Mouse (Mus musculus) C2C12 (cell line): ENCODE data around the gene Pdss2. TPM values are rescaled to one million over a fixed set of nuclear protein-coding genes. Genes with fewer than 3 reads are reported as not detected.

Experiments used
- H3K27me3 ChIP-seq: one replicate; pipeline ENCODE4 v1.6.1; 2011; ENCODE audit not compliant: control insufficient read depth, insufficient read depth, insufficient read length
- H3K36me3 ChIP-seq: one replicate; pipeline ENCODE4 v1.6.1; 2011; ENCODE audit not compliant: control insufficient read depth, insufficient read depth
- H3K4me3 ChIP-seq: one replicate; pipeline ENCODE4 v1.5.1; 2011; ENCODE audit warnings: mild to moderate bottlenecking, control low read depth; ENCODE audit not compliant: poor library complexity, insufficient read depth, severe bottlenecking
- H3K79me2 ChIP-seq: one replicate; pipeline ENCODE4 v1.6.1; 2011; ENCODE audit not compliant: control insufficient read depth, insufficient read depth
- H3K79me3 ChIP-seq: one replicate; pipeline ENCODE4 v1.6.1; 2011; ENCODE audit warnings: low read depth, control low read depth
- H3ac ChIP-seq: one replicate; pipeline ENCODE3; 2011; ENCODE audit warnings: low read depth; ENCODE audit not compliant: control insufficient read depth, insufficient read length
- CEBPB ChIP-seq: IDR thresholded peaks from one replicate; pipeline ENCODE4 v1.6.1; 2011; ENCODE audit warnings: low read depth, mild to moderate bottlenecking, control low read depth, moderate library complexity
- CTCF ChIP-seq: IDR thresholded peaks from one replicate; pipeline ENCODE4 v1.5.1; 2011; ENCODE audit not compliant: control insufficient read depth, insufficient read depth, insufficient read length
- FOSL1 ChIP-seq: IDR thresholded peaks from one replicate; pipeline ENCODE4 v1.8.0; 2011; ENCODE audit warnings: mild to moderate bottlenecking, low read length; ENCODE audit not compliant: poor library complexity, insufficient read depth, severe bottlenecking
- MAX ChIP-seq: IDR thresholded peaks from one replicate; pipeline ENCODE4 v1.6.1; 2011; ENCODE audit warnings: mild to moderate bottlenecking, control low read depth
- MYOD1 ChIP-seq: IDR thresholded peaks from one replicate; pipeline ENCODE4 v1.6.1; 2011; ENCODE audit warnings: low read depth; ENCODE audit not compliant: control insufficient read depth, insufficient read length
- MYOG ChIP-seq: IDR thresholded peaks from one replicate; pipeline ENCODE4 v1.6.1; 2011; ENCODE audit not compliant: control insufficient read depth, insufficient read length; ENCODE audit errors: extremely low read depth
- USF1 ChIP-seq: IDR thresholded peaks from one replicate; pipeline ENCODE4 v1.6.1; 2011; ENCODE audit warnings: low read depth, mild to moderate bottlenecking, control low read depth, moderate library complexity
- polyA plus RNA-seq: library from polyadenylated mRNA; unstranded; fragments of >200 nt; fragmentation: generic; extraction: Trizol; gene quantifications from one replicate; pipeline ENCODE4 v1.2.1, GENCODE M21; 2012; ENCODE audit warnings: missing spikeins

Gene Pdss2
- polyA plus RNA-seq, 1 experiment: 7.5 TPM

DNA sequence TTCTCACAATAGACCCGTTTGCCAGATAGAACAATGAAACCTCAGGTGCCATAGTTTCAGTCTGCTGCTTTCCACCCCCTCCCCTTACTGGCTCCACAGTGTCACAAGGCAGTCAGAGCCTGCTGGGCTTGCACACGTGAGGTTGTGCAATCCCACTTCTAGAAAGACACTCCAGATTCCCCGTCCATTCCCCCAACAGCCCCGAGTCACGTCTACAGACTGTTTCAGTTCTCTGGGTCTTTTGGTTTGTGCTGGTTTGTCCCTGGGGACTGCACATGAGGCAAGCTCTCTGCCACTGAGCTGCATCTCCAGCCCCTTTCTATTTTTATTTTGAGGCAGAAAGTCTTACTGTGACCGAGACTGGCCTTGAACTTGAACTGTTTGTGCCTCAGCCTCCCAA is 196.1 kb downstream of the Pdss2 start:
- Histone ChIP-seq H3K79me2 (no peaks in the 10 kb centered on the region), H3K27me3 (no peaks in the 10 kb centered on the region), H3K36me3 (no peaks in the 10 kb centered on the region), H3ac (no peak overlapping the region), H3K79me3 (no peaks in the 10 kb centered on the region), H3K4me3 (no peak overlapping the region)
- TF ChIP-seq CEBPB: no peak
- no peak for TF ChIP-seq MAX
- no peak for TF ChIP-seq CTCF
- no peak for TF ChIP-seq FOSL1
- no peak for TF ChIP-seq MYOD1
- no peak for TF ChIP-seq USF1

DNA sequence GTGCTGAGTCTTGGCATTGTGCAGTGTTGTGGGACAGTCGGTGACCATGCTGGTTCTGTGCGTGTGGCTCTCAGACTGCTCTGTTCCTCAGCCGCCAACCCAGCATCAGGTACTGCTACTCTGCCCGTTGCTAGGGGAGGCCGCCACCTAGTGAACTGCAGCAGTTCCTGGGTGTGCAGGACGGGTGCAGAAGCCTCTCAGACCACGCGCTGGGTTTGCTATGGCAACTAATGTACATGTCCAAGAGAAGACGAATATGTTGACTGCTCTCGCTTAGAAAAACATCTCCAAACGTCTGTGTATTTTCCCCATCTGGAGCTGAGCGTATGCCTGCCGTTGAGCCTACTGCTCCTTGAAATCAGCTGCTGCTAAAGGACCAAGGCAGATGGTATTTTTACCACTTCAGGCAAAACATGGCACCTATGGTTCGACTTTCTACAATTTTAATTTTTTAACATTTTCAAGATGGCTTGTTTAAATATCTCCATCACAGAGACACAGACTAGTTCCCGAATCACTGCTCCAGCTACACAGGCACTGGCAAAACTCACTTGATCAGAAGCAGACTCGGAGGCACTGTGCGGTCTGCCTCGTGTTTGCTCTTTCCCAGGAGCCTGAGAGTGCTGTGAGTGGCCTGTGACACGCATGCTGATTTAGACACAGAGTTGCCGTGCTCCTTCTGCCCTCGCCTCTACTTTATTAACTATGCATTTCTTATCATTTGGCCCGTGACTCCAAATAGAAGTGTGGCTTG is 199.6 kb downstream of the Pdss2 start:
- no peak overlapping the region for H3K4me3 ChIP-seq
- H3ac ChIP-seq: no peak overlapping the region
- H3K36me3 ChIP-seq: no peaks in the 10 kb centered on the region
- H3K79me2 ChIP-seq: no peaks in the 10 kb centered on the region
- H3K79me3 ChIP-seq: no peaks in the 10 kb centered on the region
- TF ChIP-seq MYOG: no peak
- H3K27me3 ChIP-seq: no peaks in the 10 kb centered on the region

DNA sequence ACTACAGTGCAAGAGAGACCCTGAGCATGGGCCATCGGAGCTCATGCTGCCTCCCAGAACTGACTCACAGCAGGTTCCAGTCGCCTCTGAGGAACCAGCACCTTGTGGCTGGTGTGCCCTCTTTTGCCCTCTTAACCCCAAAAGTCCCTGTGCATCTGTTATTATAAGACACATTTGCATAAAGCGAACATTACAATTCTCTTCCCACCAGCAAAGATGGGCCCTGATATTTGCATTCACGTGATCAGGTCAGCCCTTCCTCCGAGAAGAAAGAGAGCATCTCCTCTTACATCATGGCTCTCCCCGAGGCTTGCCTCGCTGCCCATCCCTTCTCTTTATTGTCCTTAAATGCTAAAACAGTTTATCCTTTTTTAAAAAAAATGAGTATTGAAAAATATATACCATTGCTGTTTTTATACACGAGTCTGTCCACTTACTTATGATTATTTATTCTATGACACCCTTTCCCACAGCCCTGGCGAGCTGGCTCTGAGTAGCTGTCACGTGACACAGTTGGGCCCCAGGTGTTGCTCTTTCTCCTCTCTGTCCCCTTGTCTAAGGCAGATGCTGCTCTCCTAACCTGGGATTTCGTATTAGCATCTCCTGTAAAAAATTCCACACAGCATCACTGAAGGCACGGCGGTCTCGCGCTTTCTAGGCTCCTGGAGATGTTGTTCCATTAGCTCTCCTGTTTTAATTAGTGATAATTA is 200.9 kb downstream of the Pdss2 start:
- TF ChIP-seq FOSL1: no peak
- no peak for TF ChIP-seq USF1
- no peak for TF ChIP-seq MYOG
- no peak for TF ChIP-seq CTCF
- no peak for TF ChIP-seq CEBPB
- no peak for TF ChIP-seq MYOD1
- TF ChIP-seq MAX: no peak
- no peaks in the 10 kb centered on the region for H3K27me3 ChIP-seq
- no peak overlapping the region for H3ac ChIP-seq
- no peak overlapping the region for H3K4me3 ChIP-seq
- H3K79me2 ChIP-seq: no peaks in the 10 kb centered on the region
- H3K79me3 ChIP-seq: no peaks in the 10 kb centered on the region
- H3K36me3 ChIP-seq: no peaks in the 10 kb centered on the region

DNA sequence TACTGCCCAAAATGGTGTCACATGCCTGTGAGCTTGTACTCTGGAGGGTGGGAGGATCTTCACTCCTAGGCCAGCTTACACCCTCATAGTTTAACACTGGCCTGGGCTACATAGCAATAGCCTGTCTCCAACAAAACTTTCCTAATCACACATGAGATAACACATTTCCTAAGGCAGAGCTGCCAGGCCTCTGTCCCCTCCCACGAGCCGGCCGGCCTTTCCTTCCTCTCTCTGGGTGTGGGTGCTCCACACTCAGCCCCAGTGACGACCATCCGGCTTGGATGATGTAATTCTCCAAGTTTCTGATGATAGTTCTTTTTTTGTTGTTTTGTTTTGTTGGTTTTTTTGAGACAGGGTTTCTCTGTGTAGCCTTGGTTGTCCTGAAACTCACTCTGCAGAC is 203.3 kb downstream of the Pdss2 start:
- no peaks in the 10 kb centered on the region for H3K36me3 ChIP-seq
- H3K27me3 ChIP-seq: no peaks in the 10 kb centered on the region
- H3K79me3 ChIP-seq: no peaks in the 10 kb centered on the region
- no peaks in the 10 kb centered on the region for H3K79me2 ChIP-seq
- TF ChIP-seq MAX (no peak), FOSL1 (no peak), CEBPB (no peak), CTCF (no peak), MYOG (no peak), USF1 (no peak), MYOD1 (no peak)
- no peak overlapping the region for H3ac ChIP-seq
- H3K4me3 ChIP-seq: no peak overlapping the region

DNA sequence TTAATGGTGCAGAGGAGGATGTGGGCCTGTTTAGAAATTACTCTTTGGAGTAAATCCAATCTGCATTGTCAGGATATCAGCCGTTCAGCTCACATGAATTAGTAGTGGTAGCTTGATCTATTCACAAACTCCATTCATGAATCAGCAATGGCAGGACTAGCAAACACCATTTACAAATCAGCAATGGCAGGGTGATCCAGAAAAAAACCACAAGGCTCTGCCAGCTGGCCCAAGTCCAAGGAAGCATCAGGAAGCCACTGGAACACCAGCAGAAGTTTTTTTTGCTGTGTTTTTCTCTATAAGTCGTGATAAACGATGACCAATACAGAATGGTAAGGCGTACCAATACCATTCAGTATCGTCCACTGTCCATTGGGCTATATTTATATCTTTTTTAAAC is 209.3 kb downstream of the Pdss2 start:
- no peaks in the 10 kb centered on the region for H3K27me3 ChIP-seq
- H3ac ChIP-seq: no peak overlapping the region
- no peaks in the 10 kb centered on the region for H3K36me3 ChIP-seq

DNA sequence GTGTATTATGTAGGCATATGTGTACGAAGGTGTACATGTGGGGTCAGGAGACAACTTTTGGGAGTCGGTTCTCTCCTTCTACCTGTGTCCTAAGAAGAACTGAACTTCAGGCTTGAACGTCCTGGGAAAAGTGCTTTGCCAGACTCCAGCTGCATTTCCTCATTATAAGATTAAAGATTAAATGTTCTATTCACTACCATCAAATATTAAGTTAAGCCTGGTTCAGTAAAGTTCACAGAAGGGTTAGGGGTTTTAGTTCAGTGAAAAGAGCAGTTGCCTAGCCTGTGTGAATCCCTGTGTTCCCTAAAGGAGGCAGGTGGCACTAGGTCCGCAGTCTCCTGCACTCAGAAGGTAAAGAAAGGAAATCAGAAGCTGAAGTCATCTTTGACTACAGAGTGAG is 213.0 kb downstream of the Pdss2 start:
- TF ChIP-seq MYOD1 (no peak), USF1 (no peak)
- Histone ChIP-seq H3K36me3 (no peaks in the 10 kb centered on the region), H3K27me3 (no peaks in the 10 kb centered on the region)

More for the DNA sequence above, 209.3 kb downstream of the Pdss2 start:
- Histone ChIP-seq H3K79me2 (no peaks in the 10 kb centered on the region), H3K4me3 (no peak overlapping the region), H3K79me3 (no peaks in the 10 kb centered on the region)
- TF ChIP-seq USF1 (no peak), CEBPB (no peak), FOSL1 (no peak), CTCF (no peak), MYOG (no peak), MAX (no peak), MYOD1 (no peak)

More for the DNA sequence above, 213.0 kb downstream of the Pdss2 start:
- Histone ChIP-seq H3K4me3 (no peak overlapping the region), H3K79me2 (no peaks in the 10 kb centered on the region), H3ac (no peak overlapping the region), H3K79me3 (no peaks in the 10 kb centered on the region)
